Mouse (Mus musculus): ENCODE data around the gene Mbd3. TPM values are rescaled to one million over a fixed set of nuclear protein-coding genes. Genes with fewer than 3 reads are reported as not detected.

Gene Mbd3
- polyA plus RNA-seq, 1 experiment from 2014 or later: 51.0 TPM

DNA sequence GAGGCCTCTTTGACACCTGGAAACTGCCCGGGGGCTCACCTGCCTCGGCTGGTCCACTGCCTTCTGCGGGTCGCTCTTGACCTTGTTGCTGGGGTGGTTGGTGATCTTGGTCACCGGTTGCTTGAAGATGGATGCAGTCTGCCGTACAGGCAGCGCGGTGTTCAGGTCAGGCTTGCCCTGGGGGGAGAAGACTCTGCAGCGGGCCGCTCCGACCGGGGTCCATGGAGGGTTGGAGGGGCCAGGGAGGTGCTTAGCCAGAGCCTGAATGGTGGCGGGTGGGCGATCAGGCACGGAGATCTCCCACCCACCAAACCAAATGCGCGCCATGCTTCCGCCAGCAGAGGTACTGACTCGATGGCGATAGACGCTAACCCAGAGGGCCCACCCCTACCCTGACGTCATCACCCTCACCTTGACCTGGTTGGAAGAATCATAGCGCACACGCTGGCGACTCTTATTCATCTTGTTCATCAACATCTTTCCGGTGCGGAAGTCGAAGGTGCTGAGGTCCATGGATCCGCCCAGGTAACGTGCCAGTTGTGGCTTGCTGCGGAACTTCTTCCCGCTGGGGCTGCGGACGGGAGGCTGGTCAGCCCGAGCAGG is 4.2 kb downstream of the Mbd3 start:
- H3K27me3 ChIP-seq (replicated peaks; ENCODE audit: control insufficient read depth, insufficient read depth, low read length): no peaks in the 10 kb centered on the region
- H3K4me3 ChIP-seq (ENCODE audit: low read depth, low read length): no peak overlapping the region
- H3K9me3 ChIP-seq (ENCODE audit: control insufficient read depth): no peaks in the 10 kb centered on the region
- ATAC-seq: no peak
- whole genome bisulfite sequencing: 95% methylated on average over 35 of the region's 35 CpGs
- no peak overlapping the region for H3K4me2 ChIP-seq (replicated peaks; ENCODE audit: low read depth)
- no peak overlapping the region for H3K9ac ChIP-seq (ENCODE audit: low read depth, low read length)
- TF ChIP-seq CTCF (IDR thresholded peaks at IDR 0.05; ENCODE audit: low read depth): no peak
- H3K36me3 ChIP-seq (ENCODE audit: control insufficient read depth, insufficient read depth): peaks cover 34% of the 10 kb centered on the region
- peaks cover 6% of the 10 kb centered on the region for H3K4me1 ChIP-seq (replicated peaks; ENCODE audit: control insufficient read depth, insufficient read depth, low read length)
- H3K27ac ChIP-seq (ENCODE audit: low read depth, low read length): no peak overlapping the region

GRCm38 (mm10) chr10:80392687-80393086 is 6.7 kb downstream of the Mbd3 start:
- WGBS: 58% methylated on average over 5 of the region's 5 CpGs
- Histone ChIP-seq H3K36me3 (ENCODE audit: control insufficient read depth, insufficient read depth) (peaks cover 34% of the 10 kb centered on the region), H3K27me3 (replicated peaks; ENCODE audit: control insufficient read depth, insufficient read depth, low read length) (no peaks in the 10 kb centered on the region), H3K27ac (ENCODE audit: low read depth, low read length) (peak overlapping the region; percentile 75), H3K4me2 (replicated peaks; ENCODE audit: low read depth) (no peak overlapping the region), H3K9ac (ENCODE audit: low read depth, low read length) (0 out of 2 replicates have a peak overlapping the region, but pooled peaks have one; percentile 7), H3K9me3 (ENCODE audit: control insufficient read depth) (no peaks in the 10 kb centered on the region), H3K4me1 (replicated peaks; ENCODE audit: control insufficient read depth, insufficient read depth, low read length) (peaks cover 7% of the 10 kb centered on the region; the same call in 1 of the 2 replicates), H3K4me3 (ENCODE audit: low read depth, low read length) (no peak overlapping the region)
- TF ChIP-seq CTCF (IDR thresholded peaks at IDR 0.05; ENCODE audit: low read depth): peak; percentile 68
- ATAC-seq: peak; percentile 35

- 41% methylated on average over 9 of the region's 9 CpGs for WGBS
- Histone ChIP-seq H3K27ac (ENCODE audit: low read depth, low read length) (peak overlapping the region; percentile 66), H3K9me3 (ENCODE audit: control insufficient read depth) (no peaks in the 10 kb centered on the region), H3K36me3 (ENCODE audit: control insufficient read depth, insufficient read depth) (peaks cover 34% of the 10 kb centered on the region), H3K27me3 (replicated peaks; ENCODE audit: control insufficient read depth, insufficient read depth, low read length) (no peaks in the 10 kb centered on the region), H3K4me1 (replicated peaks; ENCODE audit: control insufficient read depth, insufficient read depth, low read length) (0 out of 2 replicates have a peak, but pooled peaks cover 4% of the 10 kb centered on the region), H3K4me3 (ENCODE audit: low read depth, low read length) (no peak overlapping the region), H3K4me2 (replicated peaks; ENCODE audit: low read depth) (no peak overlapping the region), H3K9ac (ENCODE audit: low read depth, low read length) (no peak overlapping the region)
- ATAC-seq: no peak
- no peak for TF ChIP-seq CTCF (IDR thresholded peaks at IDR 0.05; ENCODE audit: low read depth)
Measured at GRCm38 (mm10) chr10:80390697-80391096, 8.7 kb downstream of the Mbd3 start.

- no peak overlapping the region for H3K4me3 ChIP-seq (ENCODE audit: low read depth, low read length)
- no peaks in the 10 kb centered on the region for H3K9me3 ChIP-seq (ENCODE audit: control insufficient read depth)
- ATAC-seq: no peak
- H3K36me3 ChIP-seq (ENCODE audit: control insufficient read depth, insufficient read depth): peaks cover 22% of the 10 kb centered on the region
- H3K27ac ChIP-seq (ENCODE audit: low read depth, low read length): no peak overlapping the region
- H3K4me2 ChIP-seq (replicated peaks; ENCODE audit: low read depth): no peak overlapping the region
- no peaks in the 10 kb centered on the region for H3K27me3 ChIP-seq (replicated peaks; ENCODE audit: control insufficient read depth, insufficient read depth, low read length)
- WGBS: 71% methylated on average over 4 of the region's 4 CpGs
- TF ChIP-seq CTCF (IDR thresholded peaks at IDR 0.05; ENCODE audit: low read depth): no peak
- no peak overlapping the region for H3K9ac ChIP-seq (ENCODE audit: low read depth, low read length)
- H3K4me1 ChIP-seq (replicated peaks; ENCODE audit: control insufficient read depth, insufficient read depth, low read length): 0 out of 2 replicates have a peak, but pooled peaks cover 4% of the 10 kb centered on the region
Measured at GRCm38 (mm10) chr10:80389185-80389708, 10.1 kb downstream of the Mbd3 start.

DNA sequence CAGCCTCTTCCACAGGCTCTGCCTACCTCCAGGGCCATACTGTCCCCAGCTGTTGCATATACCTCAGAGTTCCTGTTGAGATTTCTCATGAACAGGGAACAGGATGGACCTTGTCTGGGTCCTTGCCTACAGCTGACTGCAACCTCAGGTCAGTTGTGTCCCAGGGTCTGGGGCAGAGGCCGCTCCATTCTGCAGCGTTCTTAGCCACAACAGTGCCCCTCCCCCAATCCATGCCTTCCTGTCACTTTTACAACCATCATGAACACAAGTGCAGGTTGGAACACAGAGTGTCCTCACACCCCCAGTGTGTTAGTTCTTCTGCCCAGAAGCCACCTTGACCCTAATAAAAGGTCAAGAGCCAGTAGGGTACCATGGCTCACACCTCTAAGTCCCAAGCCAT is 10.6 kb downstream of the Mbd3 start:
- H3K9me3 ChIP-seq (ENCODE audit: control insufficient read depth): no peaks in the 10 kb centered on the region
- H3K9ac ChIP-seq (ENCODE audit: low read depth, low read length): no peak overlapping the region
- 0 out of 2 replicates have a peak, but pooled peaks cover 4% of the 10 kb centered on the region for H3K4me1 ChIP-seq (replicated peaks; ENCODE audit: control insufficient read depth, insufficient read depth, low read length)
- no peak overlapping the region for H3K27ac ChIP-seq (ENCODE audit: low read depth, low read length)
- no peak for TF ChIP-seq CTCF (IDR thresholded peaks at IDR 0.05; ENCODE audit: low read depth)
- H3K36me3 ChIP-seq (ENCODE audit: control insufficient read depth, insufficient read depth): peaks cover 17% of the 10 kb centered on the region
- H3K27me3 ChIP-seq (replicated peaks; ENCODE audit: control insufficient read depth, insufficient read depth, low read length): no peaks in the 10 kb centered on the region
- no peak for ATAC-seq
- H3K4me2 ChIP-seq (replicated peaks; ENCODE audit: low read depth): peak overlapping the region; percentile 98; the same call in 1 of the 2 replicates
- H3K4me3 ChIP-seq (ENCODE audit: low read depth, low read length): no peak overlapping the region
- WGBS: 29% methylated on average over 2 of the region's 2 CpGs

GRCm38 (mm10) chr10:80387522-80387959 is 11.8 kb downstream of the Mbd3 start, which contains the start of gene Mex3d:
Mex3d (minus strand) TSS chr10:80387659.
- peak within 1 kb of the TSS; percentile 62 for H3K4me3 ChIP-seq (ENCODE audit: low read depth, low read length)
- H3K36me3 ChIP-seq (ENCODE audit: control insufficient read depth, insufficient read depth): peaks cover 5% of the 10 kb centered on the region; the same call in 1 of the 2 replicates
- peak; percentile 41 for ATAC-seq
- 1% methylated on average over 13 of the region's 61 CpGs for WGBS
- H3K9ac ChIP-seq (ENCODE audit: low read depth, low read length): peak within 1 kb of the TSS; percentile 87
- TF ChIP-seq CTCF (IDR thresholded peaks at IDR 0.05; ENCODE audit: low read depth): no peak
- H3K27ac ChIP-seq (ENCODE audit: low read depth, low read length): peak within 1 kb of the TSS; percentile 62
- H3K4me1 ChIP-seq (replicated peaks; ENCODE audit: control insufficient read depth, insufficient read depth, low read length): 0 out of 2 replicates have a peak, but pooled peaks cover 6% of the 10 kb centered on the region
- no peaks in the 10 kb centered on the region for H3K27me3 ChIP-seq (replicated peaks; ENCODE audit: control insufficient read depth, insufficient read depth, low read length)
- no peaks in the 10 kb centered on the region for H3K9me3 ChIP-seq (ENCODE audit: control insufficient read depth)
- peak within 1 kb of the TSS; percentile 98 for H3K4me2 ChIP-seq (replicated peaks; ENCODE audit: low read depth)
